Mouse (Mus musculus): ENCODE results near the gene Zfp82. TPM values are rescaled to one million over a fixed set of nuclear protein-coding genes. Genes with fewer than 3 reads are reported as not detected.

The Zfp82 gene
- polyA plus RNA-seq, 1 experiment from 2014 or later, result 4.2 TPM

DNA sequence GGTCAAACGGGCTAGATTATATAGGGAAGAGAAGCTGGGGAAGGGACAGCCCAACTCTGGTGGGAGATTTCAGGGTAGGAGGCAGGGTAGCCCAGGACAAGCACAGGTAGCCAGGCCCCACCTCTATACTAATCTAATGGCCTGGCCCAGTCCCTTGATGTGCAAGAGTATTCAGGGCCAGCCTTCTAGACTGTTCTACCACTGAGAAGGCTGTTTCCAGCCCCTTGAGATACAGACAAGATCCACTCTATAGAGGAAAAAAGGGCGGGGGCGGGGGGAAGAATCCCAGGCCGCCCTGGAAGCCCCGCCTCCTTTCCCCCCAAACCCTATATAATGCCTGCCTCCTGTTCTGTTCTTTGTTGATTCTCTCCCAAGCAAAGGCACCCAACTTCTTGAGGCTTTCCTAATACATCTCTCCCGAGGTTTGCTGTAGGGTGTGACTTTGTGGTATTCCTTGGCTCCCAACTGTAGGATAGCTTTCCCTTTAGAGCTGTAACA, 21.3 kb upstream of the Zfp82 start:
- ATAC-seq, result no peak
- peaks cover 18% of the 10 kb centered on the region for H3K4me1 ChIP-seq (ENCODE audit: control insufficient read depth, insufficient read depth, low read length)
- H3K36me3 ChIP-seq (ENCODE audit: control insufficient read depth, insufficient read depth, low read length), result no peaks in the 10 kb centered on the region
- H3K4me2 ChIP-seq (ENCODE audit: low read depth, low read length), result peak overlapping the region; percentile 54
- H3K9ac ChIP-seq (ENCODE audit: low read depth, low read length), result peak overlapping the region; percentile 57
- no peaks in the 10 kb centered on the region for H3K27me3 ChIP-seq (replicated peaks; ENCODE audit: control insufficient read depth, insufficient read depth, low read length)
- no peaks in the 10 kb centered on the region for H3K9me3 ChIP-seq (ENCODE audit: control insufficient read depth, low read length)
- peak overlapping the region; percentile 74 for H3K4me3 ChIP-seq (ENCODE audit: low read length)
- WGBS, result 72% methylated on average over 6 of the region's 6 CpGs
- no peak overlapping the region; the same call in 1 of the 2 replicates for H3K27ac ChIP-seq (ENCODE audit: low read length)

DNA sequence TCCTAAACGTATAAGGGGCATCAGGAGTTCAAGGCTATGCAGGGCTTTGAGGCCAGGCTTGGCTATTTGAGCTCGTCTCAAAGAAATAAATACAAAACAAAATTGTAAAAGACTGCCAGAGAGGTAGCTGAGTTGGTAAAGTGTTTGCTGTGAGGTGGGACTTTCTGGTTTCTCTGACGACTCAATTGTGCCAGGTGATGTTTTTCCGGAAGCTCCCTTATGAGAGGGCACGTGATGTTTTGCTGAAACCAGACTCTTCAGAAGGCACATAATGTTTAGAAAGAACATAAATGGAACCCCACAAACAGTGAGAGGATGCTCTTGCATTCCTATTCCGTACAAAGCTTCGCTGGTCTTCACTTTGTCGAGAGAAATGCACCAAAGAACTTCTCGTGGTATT, 20.0 kb upstream of the Zfp82 start:
- Histone ChIP-seq H3K9ac (ENCODE audit: low read depth, low read length) (no peak overlapping the region), H3K4me1 (ENCODE audit: control insufficient read depth, insufficient read depth, low read length) (peaks cover 19% of the 10 kb centered on the region), H3K4me2 (ENCODE audit: low read depth, low read length) (no peak overlapping the region), H3K9me3 (ENCODE audit: control insufficient read depth, low read length) (no peaks in the 10 kb centered on the region), H3K27ac (ENCODE audit: low read length) (no peak overlapping the region), H3K36me3 (ENCODE audit: control insufficient read depth, insufficient read depth, low read length) (no peaks in the 10 kb centered on the region), H3K27me3 (replicated peaks; ENCODE audit: control insufficient read depth, insufficient read depth, low read length) (no peaks in the 10 kb centered on the region), H3K4me3 (ENCODE audit: low read length) (no peak overlapping the region)
- ATAC-seq, result no peak
- 82% methylated on average over 9 of the region's 9 CpGs for WGBS

DNA sequence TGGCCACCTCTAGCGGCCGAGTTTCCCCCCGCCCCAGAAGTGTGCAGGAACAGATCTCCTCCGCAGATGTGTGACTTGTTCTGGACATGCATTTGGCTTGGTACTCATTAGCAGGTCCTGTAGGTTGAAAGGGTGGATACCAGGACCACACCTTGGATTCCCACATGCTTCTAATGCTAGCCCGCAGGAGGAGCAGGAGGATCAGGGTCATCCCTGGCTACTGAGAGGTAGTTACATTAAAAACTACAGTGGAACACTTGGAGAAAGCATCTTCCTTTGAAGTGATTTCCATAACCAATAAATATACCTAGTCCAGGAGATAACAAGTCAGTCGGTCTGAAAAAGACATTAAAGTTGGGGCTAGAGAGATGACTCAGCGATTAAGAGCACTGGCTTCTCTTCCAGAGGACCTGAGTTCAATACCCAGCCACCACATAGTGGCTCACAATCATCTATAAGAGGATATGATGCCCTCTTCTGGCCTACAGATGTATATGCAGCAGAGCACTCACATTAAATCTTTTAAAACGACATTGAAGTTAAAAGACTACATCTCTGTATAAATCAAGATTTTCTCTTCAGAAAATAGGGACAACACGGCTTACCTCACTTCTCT, 18.4 kb upstream of the Zfp82 start:
- Histone ChIP-seq H3K9me3 (ENCODE audit: control insufficient read depth, low read length) (no peaks in the 10 kb centered on the region), H3K4me3 (ENCODE audit: low read length) (peak overlapping the region; percentile 74), H3K27ac (ENCODE audit: low read length) (peak overlapping the region; percentile 59), H3K4me2 (ENCODE audit: low read depth, low read length) (peak overlapping the region; percentile 77), H3K27me3 (replicated peaks; ENCODE audit: control insufficient read depth, insufficient read depth, low read length) (no peaks in the 10 kb centered on the region), H3K36me3 (ENCODE audit: control insufficient read depth, insufficient read depth, low read length) (no peaks in the 10 kb centered on the region), H3K4me1 (ENCODE audit: control insufficient read depth, insufficient read depth, low read length) (peaks cover 16% of the 10 kb centered on the region), H3K9ac (ENCODE audit: low read depth, low read length) (peak overlapping the region; percentile 50; the same call in 1 of the 2 replicates)
- 9% methylated on average over 9 of the region's 9 CpGs for WGBS
- no peak; the same call in 1 of the 2 replicates for ATAC-seq

DNA sequence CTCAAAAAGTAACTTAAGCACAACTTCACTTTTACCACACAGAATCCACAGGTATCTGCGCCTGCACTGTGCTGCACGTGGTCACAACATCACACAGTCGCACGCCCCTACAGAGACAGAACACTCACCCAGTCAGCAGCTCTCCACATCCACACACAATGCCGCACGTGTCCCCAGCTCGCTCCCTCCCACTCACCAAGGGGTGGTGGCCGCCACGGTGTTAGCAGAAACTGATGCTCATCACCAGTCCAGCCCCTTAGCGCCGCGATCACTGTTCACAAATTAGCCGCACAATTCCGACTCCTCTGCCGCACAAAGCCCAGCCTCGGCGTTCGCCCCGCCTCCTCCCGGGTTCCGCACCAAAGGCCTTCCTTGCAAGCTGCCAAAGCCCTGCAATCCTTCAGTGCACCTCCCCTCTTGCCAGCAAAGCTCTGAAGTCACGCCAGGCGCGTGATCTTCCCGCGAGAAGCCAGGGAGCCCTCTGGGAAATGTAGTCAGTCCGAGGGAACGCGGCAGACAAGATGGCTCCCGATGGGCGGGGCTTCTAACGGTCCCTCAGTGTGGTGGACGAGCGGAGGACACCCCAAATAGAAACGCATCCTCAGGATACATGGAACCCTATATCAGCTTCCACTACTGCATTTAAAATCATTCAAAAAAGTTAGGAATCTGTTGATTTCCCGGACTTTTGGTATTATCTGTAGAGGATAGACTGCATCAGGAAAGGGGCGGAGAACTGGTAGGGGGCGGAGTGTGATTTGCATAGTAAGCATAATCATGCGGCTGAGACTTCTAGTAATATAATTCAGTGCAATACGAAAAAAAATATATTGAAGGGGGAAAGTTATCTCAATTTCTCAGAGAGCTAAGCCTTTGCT, 17.6 kb upstream of the Zfp82 start, which contains the start of the genes Gm26920 and Zfp566:
Gm26920 (minus strand) TSS at position 319 of the 878 bp plus-strand sequence.
Zfp566 (minus strand) TSS at position 436 of the 878 bp plus-strand sequence.
- peak within 1 kb of the TSS; percentile 77 for H3K4me2 ChIP-seq (ENCODE audit: low read depth, low read length)
- peaks cover 13% of the 10 kb centered on the region for H3K4me1 ChIP-seq (ENCODE audit: control insufficient read depth, insufficient read depth, low read length)
- H3K9ac ChIP-seq (ENCODE audit: low read depth, low read length), result peak within 1 kb of the TSS; percentile 72
- no peaks in the 10 kb centered on the region for H3K27me3 ChIP-seq (replicated peaks; ENCODE audit: control insufficient read depth, insufficient read depth, low read length)
- no peaks in the 10 kb centered on the region for H3K36me3 ChIP-seq (ENCODE audit: control insufficient read depth, insufficient read depth, low read length)
- WGBS, result under 1% methylated on average over 40 of the region's 40 CpGs
- H3K4me3 ChIP-seq (ENCODE audit: low read length), result peak within 1 kb of the TSS; percentile 74
- peak within 1 kb of the TSS; percentile 64 for H3K27ac ChIP-seq (ENCODE audit: low read length)
- peak; percentile 94 for ATAC-seq
- H3K9me3 ChIP-seq (ENCODE audit: control insufficient read depth, low read length), result no peaks in the 10 kb centered on the region

DNA sequence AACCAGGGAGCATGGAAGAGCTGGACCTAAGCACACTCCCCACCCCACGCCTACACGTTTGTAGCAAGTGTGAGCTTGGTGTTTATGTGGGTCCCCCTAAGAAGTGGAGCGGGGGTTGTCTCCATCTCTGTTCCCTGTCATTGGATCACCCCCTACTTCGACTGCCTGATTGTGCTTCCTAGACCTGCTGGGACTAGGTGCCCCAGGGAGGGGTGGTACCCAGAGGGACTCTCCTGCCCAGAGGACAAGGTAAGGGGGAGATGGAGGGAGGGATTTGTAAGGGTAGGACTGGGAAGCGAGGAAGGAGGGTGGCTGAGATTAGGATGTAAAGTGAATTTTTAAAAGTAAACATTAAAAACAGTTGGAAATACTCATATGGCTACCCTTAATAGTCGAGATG, 16.7 kb upstream of the Zfp82 start:
- WGBS, result 12% methylated on average over 6 of the region's 6 CpGs
- no peaks in the 10 kb centered on the region for H3K36me3 ChIP-seq (ENCODE audit: control insufficient read depth, insufficient read depth, low read length)
- peak overlapping the region; percentile 77 for H3K4me2 ChIP-seq (ENCODE audit: low read depth, low read length)
- H3K27me3 ChIP-seq (replicated peaks; ENCODE audit: control insufficient read depth, insufficient read depth, low read length), result no peaks in the 10 kb centered on the region
- peak overlapping the region; percentile 72; the same call in 1 of the 2 replicates for H3K9ac ChIP-seq (ENCODE audit: low read depth, low read length)
- H3K9me3 ChIP-seq (ENCODE audit: control insufficient read depth, low read length), result no peaks in the 10 kb centered on the region
- H3K4me1 ChIP-seq (ENCODE audit: control insufficient read depth, insufficient read depth, low read length), result peaks cover 13% of the 10 kb centered on the region
- no peak for ATAC-seq
- no peak overlapping the region for H3K27ac ChIP-seq (ENCODE audit: low read length)
- H3K4me3 ChIP-seq (ENCODE audit: low read length), result peak overlapping the region; percentile 74

DNA sequence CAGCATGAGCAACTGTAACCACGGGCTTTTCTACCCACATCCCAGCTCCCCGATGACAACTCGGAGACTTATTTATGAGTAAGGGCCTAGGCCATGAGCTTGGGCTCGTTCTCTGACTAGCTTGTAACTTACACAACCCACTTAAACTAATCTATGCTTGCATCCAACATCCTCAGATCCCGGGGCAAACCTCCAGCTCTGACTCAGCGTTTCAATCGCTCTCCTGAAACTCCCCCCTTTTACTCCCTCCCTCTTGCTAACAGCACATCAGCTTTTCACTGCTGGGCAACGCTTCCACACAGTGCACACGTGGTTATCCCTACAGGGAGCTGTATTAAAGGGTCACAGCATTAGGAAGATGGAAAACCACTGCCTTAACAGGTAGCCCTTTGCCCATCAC, 13.8 kb upstream of the Zfp82 start:
- ATAC-seq, result no peak
- H3K9me3 ChIP-seq (ENCODE audit: control insufficient read depth, low read length), result no peaks in the 10 kb centered on the region
- 90% methylated on average over 9 of the region's 9 CpGs for WGBS

DNA sequence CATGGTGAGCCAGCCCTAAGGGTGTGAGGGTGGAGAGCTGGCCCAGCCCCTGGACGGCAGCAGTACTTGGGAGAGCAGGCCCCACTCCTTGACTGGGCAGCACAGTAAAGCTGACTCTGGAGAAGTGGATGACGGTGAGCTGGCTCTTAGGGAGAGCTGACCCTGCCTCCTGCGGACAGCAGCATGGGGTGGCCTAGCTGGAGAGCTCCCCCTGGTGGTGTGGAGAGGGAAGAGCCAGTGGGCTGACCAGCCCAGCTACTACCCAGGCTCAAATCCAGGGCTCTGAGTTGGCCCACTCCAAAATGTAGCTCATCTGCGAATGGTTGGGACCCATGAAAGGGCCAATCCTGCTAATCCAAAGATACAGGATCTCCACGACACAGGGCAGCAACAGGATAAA, 8.1 kb downstream of the Zfp82 start:
- H3K27me3 ChIP-seq (replicated peaks; ENCODE audit: control insufficient read depth, insufficient read depth, low read length), result no peaks in the 10 kb centered on the region
- H3K9me3 ChIP-seq (ENCODE audit: control insufficient read depth, low read length), result no peaks in the 10 kb centered on the region
- no peak overlapping the region for H3K4me2 ChIP-seq (ENCODE audit: low read depth, low read length)
- no peak overlapping the region for H3K4me3 ChIP-seq (ENCODE audit: low read length)
- no peaks in the 10 kb centered on the region for H3K36me3 ChIP-seq (ENCODE audit: control insufficient read depth, insufficient read depth, low read length)
- WGBS, result 79% methylated on average over 5 of the region's 5 CpGs
- no peak overlapping the region for H3K27ac ChIP-seq (ENCODE audit: low read length)
- no peaks in the 10 kb centered on the region for H3K4me1 ChIP-seq (ENCODE audit: control insufficient read depth, insufficient read depth, low read length)
- H3K9ac ChIP-seq (ENCODE audit: low read depth, low read length), result no peak overlapping the region
- ATAC-seq, result no peak

More for the DNA sequence above, 13.8 kb upstream of the Zfp82 start:
- no peak overlapping the region for H3K4me2 ChIP-seq (ENCODE audit: low read depth, low read length)
- no peak overlapping the region for H3K9ac ChIP-seq (ENCODE audit: low read depth, low read length)
- no peak overlapping the region for H3K4me3 ChIP-seq (ENCODE audit: low read length)
- no peaks in the 10 kb centered on the region for H3K27me3 ChIP-seq (replicated peaks; ENCODE audit: control insufficient read depth, insufficient read depth, low read length)
- H3K36me3 ChIP-seq (ENCODE audit: control insufficient read depth, insufficient read depth, low read length), result no peaks in the 10 kb centered on the region
- no peak overlapping the region for H3K27ac ChIP-seq (ENCODE audit: low read length)
- peaks cover 7% of the 10 kb centered on the region for H3K4me1 ChIP-seq (ENCODE audit: control insufficient read depth, insufficient read depth, low read length)

DNA sequence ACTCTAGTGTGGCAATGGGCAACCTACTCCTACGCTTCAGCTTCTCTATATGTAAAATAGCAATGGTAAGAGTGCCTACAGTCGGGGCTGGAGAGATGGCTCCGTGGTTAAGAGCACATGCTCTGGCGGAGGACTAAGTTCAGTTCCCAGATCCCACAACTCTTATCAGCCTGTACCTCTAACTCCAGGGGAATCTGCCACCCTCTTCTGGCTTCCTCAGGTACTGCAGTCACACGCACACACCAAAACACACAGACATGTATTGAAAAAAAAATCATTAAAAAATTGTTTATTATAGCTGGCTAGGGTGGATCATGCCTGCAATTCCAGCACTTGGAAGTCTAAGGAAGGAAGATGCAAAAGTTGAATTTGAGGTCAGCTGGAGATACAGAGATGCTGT, 10.2 kb downstream of the Zfp82 start:
- Histone ChIP-seq H3K36me3 (ENCODE audit: control insufficient read depth, insufficient read depth, low read length) (no peaks in the 10 kb centered on the region), H3K4me1 (ENCODE audit: control insufficient read depth, insufficient read depth, low read length) (no peaks in the 10 kb centered on the region), H3K27ac (ENCODE audit: low read length) (no peak overlapping the region), H3K9ac (ENCODE audit: low read depth, low read length) (no peak overlapping the region), H3K4me2 (ENCODE audit: low read depth, low read length) (no peak overlapping the region), H3K27me3 (replicated peaks; ENCODE audit: control insufficient read depth, insufficient read depth, low read length) (no peaks in the 10 kb centered on the region), H3K9me3 (ENCODE audit: control insufficient read depth, low read length) (no peaks in the 10 kb centered on the region), H3K4me3 (ENCODE audit: low read length) (no peak overlapping the region)
- no peak for ATAC-seq
- 90% methylated on average over 5 of the region's 5 CpGs for WGBS

DNA sequence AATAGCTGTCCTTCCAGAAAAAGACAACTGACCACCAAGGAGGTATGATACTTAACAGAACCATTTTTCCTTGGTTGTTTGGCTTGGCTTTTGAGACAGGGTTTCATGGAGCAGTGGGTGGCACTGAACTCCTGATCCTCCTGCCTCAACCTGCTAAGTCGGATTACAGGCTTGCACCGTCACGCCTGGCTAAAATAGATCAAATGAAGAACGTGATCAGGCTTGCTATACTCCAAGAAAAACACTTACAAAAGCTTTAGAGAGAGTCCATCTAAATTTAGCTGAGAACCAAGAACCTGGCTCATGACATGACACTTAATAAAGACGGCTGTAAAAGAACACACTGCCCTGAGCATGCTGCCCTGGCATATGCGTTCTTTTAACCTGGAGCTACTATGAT, 12.4 kb downstream of the Zfp82 start:
- Histone ChIP-seq H3K27ac (ENCODE audit: low read length) (no peak overlapping the region), H3K4me1 (ENCODE audit: control insufficient read depth, insufficient read depth, low read length) (no peaks in the 10 kb centered on the region), H3K4me2 (ENCODE audit: low read depth, low read length) (no peak overlapping the region), H3K27me3 (replicated peaks; ENCODE audit: control insufficient read depth, insufficient read depth, low read length) (no peaks in the 10 kb centered on the region), H3K9me3 (ENCODE audit: control insufficient read depth, low read length) (no peaks in the 10 kb centered on the region), H3K4me3 (ENCODE audit: low read length) (no peak overlapping the region), H3K9ac (ENCODE audit: low read depth, low read length) (no peak overlapping the region), H3K36me3 (ENCODE audit: control insufficient read depth, insufficient read depth, low read length) (peaks cover 4% of the 10 kb centered on the region)
- whole genome bisulfite sequencing, result 87% methylated on average over 6 of the region's 6 CpGs
- no peak for ATAC-seq
